Mouse (Mus musculus) liver, postnatal 0 days (tissue): Measurements from ENCODE around the gene Bmt2.

ENCODE experiments used
- CTCF ChIP-seq: sonication (generic); IDR thresholded peaks from 2 replicates; pipeline ENCODE4 v1.5.1; 2016; ENCODE audit warnings: antibody characterized with exemption, low read depth
- EP300 ChIP-seq: IDR thresholded peaks from 2 replicates; pipeline ENCODE4 v1.6.1; 2016; ENCODE audit warnings: antibody characterized with exemption, low read depth, mild to moderate bottlenecking

- TF ChIP-seq CTCF, result no peak
- no peak for TF ChIP-seq EP300
Observed at GRCm38 (mm10) chr6:13586154-13586553, 91.6 kb downstream of the Bmt2 start.
